Mouse (Mus musculus) limb, embryonic 14.5 days (tissue): Measurements from ENCODE around the gene Plaur. TPM values are rescaled to one million over a fixed set of nuclear protein-coding genes. Genes with fewer than 3 reads are reported as not detected.

ENCODE experiments used
- ATAC-seq: fragments of 200-750 bp; cut with Nextera tagmentation; 2 replicates; pipeline ENCODE4 v1.8.0; 2017; ENCODE audit warnings: low read depth, moderate number of reproducible peaks, moderate TSS enrichment; ENCODE audit not compliant: low FRiP score
- DNase-seq: peaks from one replicate; pipeline ENCODE4 v3.0.0-alpha.2; 2015; ENCODE audit warnings: low spot score
- H3K27ac ChIP-seq: fragments of 300-500 bp; sonication (generic); replicated peaks from 2 replicates; pipeline ENCODE4 v1.5.1; 2014; ENCODE audit warnings: low read depth, mild to moderate bottlenecking, low read length, moderate library complexity, mixed read lengths
- H3K27me3 ChIP-seq: fragments of 300-500 bp; sonication (generic); 2 replicates; pipeline ENCODE4 v1.6.1; 2014; ENCODE audit warnings: low read length, mixed read lengths; ENCODE audit not compliant: control insufficient read depth, insufficient read depth
- H3K36me3 ChIP-seq: fragments of 300-500 bp; sonication (generic); 2 replicates; pipeline ENCODE4 v1.6.1; 2014; ENCODE audit warnings: mild to moderate bottlenecking, low read length, moderate library complexity, mixed read lengths; ENCODE audit not compliant: control insufficient read depth, insufficient read depth
- H3K4me1 ChIP-seq: fragments of 300-500 bp; sonication (generic); 2 replicates; pipeline ENCODE4 v1.6.1; 2014; ENCODE audit warnings: antibody characterized with exemption, low read length, mixed read lengths; ENCODE audit not compliant: control insufficient read depth, insufficient read depth
- H3K4me2 ChIP-seq: fragments of 300-500 bp; sonication (generic); replicated peaks from 2 replicates; pipeline ENCODE4 v1.6.1; 2014; ENCODE audit warnings: low read depth, mild to moderate bottlenecking, low read length, moderate library complexity; ENCODE audit not compliant: severe bottlenecking
- H3K4me3 ChIP-seq: fragments of 300-500 bp; sonication (generic); replicated peaks from 2 replicates; pipeline ENCODE4 v1.5.1; 2014; ENCODE audit warnings: low read length
- H3K9ac ChIP-seq: fragments of 300-500 bp; sonication (generic); 2 replicates; pipeline ENCODE4 v1.6.1; 2014; ENCODE audit warnings: mild to moderate bottlenecking, low read depth, low read length, moderate library complexity; ENCODE audit not compliant: severe bottlenecking
- H3K9me3 ChIP-seq: fragments of 300-500 bp; sonication (generic); 2 replicates; pipeline ENCODE4 v1.6.1; 2016; ENCODE audit warnings: low read length; ENCODE audit not compliant: control insufficient read depth
- POLR2A ChIP-seq: fragments of 200-500 bp; IDR thresholded peaks from 2 replicates; pipeline ENCODE4 v1.8.0; 2012; ENCODE audit warnings: inconsistent platforms, mild to moderate bottlenecking, moderate library complexity, borderline replicate concordance; ENCODE audit not compliant: insufficient read depth, insufficient read length; ENCODE audit errors: extremely low read depth
- WGBS: fragments of 180-500 bp; shearing (Covaris S2); extraction: QIAGEN DNeasy Blood & Tissue Kit; methylation state at CpG from one replicate; pipeline ENCODE4 v1.1.7; 2014; 5-methylcytosine and 5-hydroxymethylcytosine counted together
- polyA plus RNA-seq, 2 experiments: library from polyadenylated mRNA; depleted of rRNA in 1 of 2; stranded (reverse) in 1 of 2; unstranded in 1 of 2; fragments of >200 nt; fragmentation: Nextera tagmentation in 1 of 2; extraction: Ambion mirVana in 1 of 2; gene quantifications; 2 replicates each; pipeline versions ENCODE4 v1.2.1 to v1.2.3; 2012 to 2014

Gene Plaur
- polyA plus RNA-seq (2012; rRNA removed) (8.3 and 8.4 TPM in 2 replicates), polyA plus RNA-seq (2014; fragmentation: Nextera tagmentation; extraction: Ambion mirVana) (3.9 and 7.5 TPM in 2 replicates)

GRCm38 (mm10) chr7:24462388-24463319 lies at the start of gene Plaur:
Gene Plaur (plus strand): TSS chr7:24462484.
- H3K9ac ChIP-seq: 0 out of 2 replicates have a peak within 1 kb of the TSS, but pooled peaks have one; percentile 8
- peak within 1 kb of the TSS; percentile 15 for H3K4me3 ChIP-seq
- no peaks in the 10 kb centered on the region for H3K9me3 ChIP-seq
- no peak within 1 kb of the TSS for H3K27ac ChIP-seq
- 3% methylated on average over 27 of the region's 27 CpGs for WGBS
- DNase-seq: peak; percentile 38
- H3K27me3 ChIP-seq: no peaks in the 10 kb centered on the region
- no peak for TF ChIP-seq POLR2A
- H3K4me1 ChIP-seq: peaks cover 4% of the 10 kb centered on the region; the same call in 1 of the 2 replicates
- peak within 1 kb of the TSS; percentile 41 for H3K4me2 ChIP-seq
- H3K36me3 ChIP-seq: no peaks in the 10 kb centered on the region
- ATAC-seq: peak; percentile 45

- Histone ChIP-seq H3K9ac (no peak overlapping the region), H3K27me3 (no peaks in the 10 kb centered on the region), H3K36me3 (peaks cover 4% of the 10 kb centered on the region; the same call in 1 of the 2 replicates), H3K4me2 (no peak overlapping the region), H3K9me3 (no peaks in the 10 kb centered on the region), H3K4me3 (no peak overlapping the region), H3K4me1 (no peaks in the 10 kb centered on the region), H3K27ac (no peak overlapping the region)
- DNase-seq (no peak), ATAC-seq (no peak)
- TF ChIP-seq POLR2A: no peak
- WGBS: 90% methylated on average over 3 of the region's 3 CpGs
Measured at GRCm38 (mm10) chr7:24413630-24414029, 48.7 kb upstream of the Plaur start.

- no peak overlapping the region for H3K27ac ChIP-seq
- DNase-seq (no peak), ATAC-seq (no peak)
- H3K9me3 ChIP-seq: no peaks in the 10 kb centered on the region
- TF ChIP-seq POLR2A: no peak
- H3K9ac ChIP-seq: no peak overlapping the region
- H3K4me2 ChIP-seq: no peak overlapping the region
- H3K36me3 ChIP-seq: peaks cover 7% of the 10 kb centered on the region
- no peak overlapping the region for H3K4me3 ChIP-seq
- no peaks in the 10 kb centered on the region for H3K4me1 ChIP-seq
- 72% methylated on average over 7 of the region's 7 CpGs for WGBS
- no peaks in the 10 kb centered on the region for H3K27me3 ChIP-seq
Measured at GRCm38 (mm10) chr7:24415261-24415660, 47.0 kb upstream of the Plaur start.

GRCm38 (mm10) chr7:24419579-24419978 lies 42.7 kb upstream of the Plaur start:
- Histone ChIP-seq H3K4me2 (no peak overlapping the region), H3K36me3 (peaks cover 41% of the 10 kb centered on the region), H3K9me3 (no peaks in the 10 kb centered on the region), H3K27ac (no peak overlapping the region), H3K4me3 (no peak overlapping the region), H3K9ac (no peak overlapping the region), H3K27me3 (no peaks in the 10 kb centered on the region), H3K4me1 (no peaks in the 10 kb centered on the region)
- WGBS: 86% methylated on average over 8 of the region's 8 CpGs
- ATAC-seq (no peak), DNase-seq (no peak)
- TF ChIP-seq POLR2A: no peak

- no peak overlapping the region for H3K4me3 ChIP-seq
- no peak for DNase-seq
- peaks cover 40% of the 10 kb centered on the region for H3K36me3 ChIP-seq
- no peaks in the 10 kb centered on the region for H3K9me3 ChIP-seq
- 86% methylated on average over 7 of the region's 7 CpGs for WGBS
- H3K27me3 ChIP-seq: no peaks in the 10 kb centered on the region
- no peak overlapping the region for H3K27ac ChIP-seq
- H3K9ac ChIP-seq: no peak overlapping the region
- ATAC-seq: no peak
- H3K4me1 ChIP-seq: no peaks in the 10 kb centered on the region
- no peak for TF ChIP-seq POLR2A
- H3K4me2 ChIP-seq: no peak overlapping the region
Measured at GRCm38 (mm10) chr7:24421648-24422047, 40.6 kb upstream of the Plaur start.
